Mouse (Mus musculus) lung, embryonic 14.5 days (tissue): ENCODE measurements around the gene Emg1. TPM values are rescaled to one million over a fixed set of nuclear protein-coding genes. Genes with fewer than 3 reads are reported as not detected.

ENCODE experiments used
- ATAC-seq: fragments of 200-750 bp; cut with Nextera tagmentation; 2 replicates; pipeline ENCODE4 v1.8.0; 2017; ENCODE audit warnings: mild to moderate bottlenecking, moderate TSS enrichment, moderate library complexity; ENCODE audit not compliant: insufficient read depth
- DNase-seq: peaks from one replicate; pipeline ENCODE4 v3.0.0-alpha.2; 2015
- H3K27ac ChIP-seq: fragments of 300-500 bp; sonication (generic); 2 replicates; pipeline ENCODE4 v1.5.1; 2014; ENCODE audit warnings: low read depth, mild to moderate bottlenecking, moderate library complexity
- H3K27me3 ChIP-seq: fragments of 300-500 bp; sonication (generic); 2 replicates; pipeline ENCODE4 v1.6.1; 2014; ENCODE audit warnings: low read length, control low read depth; ENCODE audit not compliant: insufficient read depth
- H3K36me3 ChIP-seq: fragments of 300-500 bp; sonication (generic); 2 replicates; pipeline ENCODE4 v1.6.1; 2014; ENCODE audit warnings: control low read depth; ENCODE audit not compliant: insufficient read depth
- H3K4me1 ChIP-seq: fragments of 300-500 bp; sonication (generic); 2 replicates; pipeline ENCODE4 v1.6.1; 2014; ENCODE audit warnings: antibody characterized with exemption, control low read depth; ENCODE audit not compliant: insufficient read depth
- H3K4me2 ChIP-seq: fragments of 300-500 bp; sonication (generic); 2 replicates; pipeline ENCODE4 v1.6.1; 2014; ENCODE audit warnings: mild to moderate bottlenecking
- H3K4me3 ChIP-seq: fragments of 300-500 bp; sonication (generic); 2 replicates; pipeline ENCODE4 v1.5.1; 2014; ENCODE audit warnings: low read depth, low read length
- H3K9ac ChIP-seq: fragments of 300-500 bp; sonication (generic); 2 replicates; pipeline ENCODE4 v1.6.1; 2014
- H3K9me3 ChIP-seq: fragments of 300-500 bp; sonication (generic); 2 replicates; pipeline ENCODE4 v1.6.1; 2016; ENCODE audit warnings: low read depth, low read length, control low read depth
- CTCF ChIP-seq: IDR thresholded peaks from 2 replicates; pipeline ENCODE4 v1.5.1; 2016; ENCODE audit warnings: antibody characterized with exemption, low read depth
- WGBS: fragments of 180-500 bp; shearing (Covaris S2); extraction: QIAGEN DNeasy Blood & Tissue Kit; methylation state at CpG from one replicate; pipeline ENCODE4 v1.1.7; 2014; 5-methylcytosine and 5-hydroxymethylcytosine counted together
- polyA plus RNA-seq: library from polyadenylated mRNA; unstranded; fragments of >200 nt; fragmentation: Nextera tagmentation; extraction: Ambion mirVana; gene quantifications from 2 replicates; pipeline ENCODE4 v1.2.1, GENCODE M21; 2014

Gene Emg1
- polyA plus RNA-seq, 1 experiment from 2014 or later: 228 TPM

DNA sequence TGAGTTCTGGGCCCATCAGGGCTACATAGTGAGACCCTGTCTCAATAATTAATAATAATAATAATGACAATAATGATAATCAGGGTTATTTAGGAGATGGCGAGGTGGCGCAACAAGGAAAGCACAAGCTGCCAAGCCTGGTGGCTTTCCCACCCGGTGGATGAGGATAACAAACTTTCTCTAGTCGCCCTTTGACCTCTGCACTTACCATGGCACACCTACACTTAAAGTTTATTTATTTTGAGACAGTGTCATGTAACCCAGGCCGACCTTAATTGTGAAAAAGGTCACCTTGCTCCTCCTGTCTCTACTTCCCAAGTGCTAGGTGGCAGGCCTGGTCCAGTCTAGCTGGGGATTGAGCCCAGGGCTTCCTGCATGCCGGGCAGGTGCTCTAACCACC, 13.2 kb downstream of the Emg1 start:
- DNase-seq: no peak
- WGBS: 63% methylated on average over 6 of the region's 6 CpGs
- Histone ChIP-seq H3K4me3 (no peak overlapping the region), H3K4me1 (peaks cover 11% of the 10 kb centered on the region; the same call in 1 of the 2 replicates), H3K36me3 (peaks cover 41% of the 10 kb centered on the region), H3K27me3 (no peaks in the 10 kb centered on the region), H3K9me3 (no peaks in the 10 kb centered on the region), H3K27ac (no peak overlapping the region), H3K4me2 (no peak overlapping the region), H3K9ac (no peak overlapping the region)
- TF ChIP-seq CTCF: no peak
- no peak for ATAC-seq

DNA sequence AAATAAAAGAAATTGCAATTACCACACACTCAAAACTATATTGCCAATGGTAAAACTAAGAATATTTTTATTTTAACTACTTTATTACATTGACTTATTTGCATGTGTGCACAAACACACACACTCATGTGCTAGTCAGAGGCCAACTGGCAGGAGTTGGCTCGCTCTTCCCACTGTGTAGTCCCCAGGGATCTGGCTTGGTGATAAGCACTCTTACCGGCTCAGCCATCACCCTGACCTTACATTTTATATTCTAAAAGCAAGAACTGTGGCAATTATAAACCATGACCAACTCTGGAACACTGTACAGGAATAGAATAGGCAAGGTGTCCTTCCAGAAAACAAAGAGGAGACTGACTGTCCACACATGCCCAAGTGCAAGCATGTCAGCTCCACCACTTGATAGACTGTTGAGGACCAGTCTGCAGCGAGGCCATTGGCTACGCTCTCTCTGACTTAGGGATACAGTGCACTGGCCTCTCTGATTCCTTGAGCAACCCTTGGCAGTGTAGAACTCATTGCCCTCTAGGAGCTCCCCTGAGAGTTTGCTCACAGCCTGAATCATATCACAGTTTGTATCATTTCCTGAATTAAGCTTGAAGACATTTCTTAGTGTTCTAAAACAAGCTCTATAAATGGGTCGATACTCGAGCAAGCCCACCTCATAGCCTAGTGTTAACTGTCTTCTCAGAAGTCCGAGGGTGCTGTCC, 15.4 kb downstream of the Emg1 start:
- Histone ChIP-seq H3K9me3 (no peaks in the 10 kb centered on the region), H3K9ac (no peak overlapping the region), H3K36me3 (peaks cover 20% of the 10 kb centered on the region), H3K4me1 (peaks cover 15% of the 10 kb centered on the region), H3K4me3 (no peak overlapping the region), H3K4me2 (no peak overlapping the region), H3K27me3 (no peaks in the 10 kb centered on the region), H3K27ac (no peak overlapping the region)
- ATAC-seq (no peak), DNase-seq (no peak)
- no peak for TF ChIP-seq CTCF
- 85% methylated on average over 7 of the region's 7 CpGs for WGBS

DNA sequence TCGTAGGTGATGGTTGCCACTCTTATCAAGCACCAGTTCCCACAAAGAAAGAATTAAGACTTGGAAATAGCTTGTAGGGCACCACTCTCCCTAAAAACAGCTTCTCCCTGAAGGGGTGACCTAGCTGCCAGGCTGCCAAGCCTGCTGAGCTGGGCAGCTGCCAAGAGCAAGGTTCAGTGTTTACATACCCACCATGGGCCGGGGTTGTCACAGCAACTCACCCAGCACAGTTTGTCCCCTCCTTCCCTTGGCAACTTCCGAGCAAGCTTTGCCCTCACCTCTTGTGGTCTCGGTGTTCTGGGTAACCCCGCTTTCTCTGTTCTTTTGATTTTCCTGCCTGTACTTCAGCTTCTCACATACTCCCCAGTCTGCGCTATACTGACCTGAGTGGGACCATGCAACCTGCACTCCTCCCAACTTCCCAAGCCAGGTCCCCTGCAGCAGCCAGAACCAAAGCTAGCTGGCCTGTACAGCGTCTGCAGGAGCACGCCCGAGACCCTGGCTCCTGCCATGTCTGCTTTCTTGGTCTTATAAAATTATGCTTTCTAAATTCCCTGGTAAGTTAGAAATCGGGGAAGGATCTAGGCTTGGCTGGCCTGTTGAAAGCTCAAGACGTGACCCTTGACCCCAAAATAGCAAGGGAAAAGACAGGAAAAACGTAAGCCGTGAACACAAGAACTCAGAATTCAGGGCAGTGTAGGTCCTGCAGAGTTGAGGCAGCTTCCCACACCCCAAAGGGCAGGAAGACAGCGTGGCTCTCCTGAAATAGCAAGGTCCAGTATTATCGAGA, 17.6 kb downstream of the Emg1 start:
- Histone ChIP-seq H3K27ac (peak overlapping the region; percentile 78), H3K9ac (0 out of 2 replicates have a peak overlapping the region, but pooled peaks have one; percentile 29), H3K9me3 (no peaks in the 10 kb centered on the region), H3K27me3 (no peaks in the 10 kb centered on the region), H3K4me3 (no peak overlapping the region), H3K36me3 (no peaks in the 10 kb centered on the region; the same call in 1 of the 2 replicates), H3K4me2 (0 out of 2 replicates have a peak overlapping the region, but pooled peaks have one; percentile 15), H3K4me1 (peaks cover 15% of the 10 kb centered on the region)
- peak; percentile 66 for DNase-seq
- WGBS: 67% methylated on average over 15 of the region's 15 CpGs
- no peak for TF ChIP-seq CTCF
- peak; percentile 81 for ATAC-seq

DNA sequence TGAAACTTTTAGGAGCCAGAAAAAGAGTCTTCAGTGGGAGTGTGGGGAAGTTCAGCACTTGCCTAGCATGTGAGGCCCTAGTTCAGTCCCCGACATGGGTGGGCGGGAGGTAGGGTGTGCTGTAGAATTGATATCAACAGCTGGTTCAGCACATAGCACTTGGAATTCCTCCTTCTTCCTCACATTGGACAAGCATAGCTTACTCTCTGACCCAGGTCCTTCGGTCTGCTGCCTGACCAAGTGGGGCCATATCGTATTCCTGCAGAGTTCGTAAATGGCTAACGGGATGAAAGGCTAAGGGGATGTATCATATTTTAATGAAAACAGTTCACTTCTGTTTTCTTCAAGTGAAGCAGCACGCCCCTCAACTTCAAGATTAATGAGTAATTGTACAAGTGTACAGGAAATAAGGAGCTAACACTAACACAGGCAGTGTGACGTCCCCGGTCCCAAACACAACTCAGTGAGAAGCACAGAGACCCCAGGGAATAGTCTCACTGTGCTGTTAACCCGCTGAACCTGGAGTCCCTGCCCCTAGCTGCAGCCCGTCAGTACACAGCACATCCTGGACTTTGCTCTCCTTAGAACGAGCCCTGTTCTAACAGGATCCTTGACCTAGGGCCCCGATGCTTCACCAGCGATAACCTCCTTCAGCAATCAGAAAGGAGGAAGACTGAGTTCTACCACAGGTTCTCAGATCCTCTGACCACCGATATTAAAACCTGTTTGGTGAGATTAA, 18.6 kb downstream of the Emg1 start:
- no peak for ATAC-seq
- WGBS: 55% methylated on average over 15 of the region's 15 CpGs
- DNase-seq: no peak
- Histone ChIP-seq H3K9ac (no peak overlapping the region), H3K27ac (peak overlapping the region; percentile 78), H3K27me3 (no peaks in the 10 kb centered on the region), H3K4me3 (no peak overlapping the region), H3K4me1 (peaks cover 15% of the 10 kb centered on the region), H3K4me2 (no peak overlapping the region), H3K36me3 (no peaks in the 10 kb centered on the region; the same call in 1 of the 2 replicates), H3K9me3 (no peaks in the 10 kb centered on the region)
- TF ChIP-seq CTCF: no peak

DNA sequence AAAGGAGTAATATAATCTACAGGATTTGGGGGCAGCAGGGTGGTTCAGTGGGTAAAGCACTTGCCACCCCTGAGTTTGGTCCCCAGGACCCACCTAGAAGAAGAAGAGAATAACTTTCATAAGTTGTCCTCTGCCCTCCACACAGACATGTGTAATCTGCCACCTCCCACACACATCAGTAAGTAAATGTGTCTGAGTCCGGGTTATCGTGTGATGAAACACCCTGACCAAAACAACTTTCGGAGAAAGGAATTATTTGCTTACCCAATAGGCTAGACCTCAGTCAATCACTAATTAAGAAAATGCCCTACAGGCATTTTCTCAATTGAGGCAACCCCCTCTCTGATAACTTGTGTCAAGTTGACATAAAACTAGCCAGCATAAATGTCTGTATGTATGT, 21.5 kb downstream of the Emg1 start:
- TF ChIP-seq CTCF: no peak
- H3K27ac ChIP-seq: no peak overlapping the region
- peaks cover 15% of the 10 kb centered on the region for H3K4me1 ChIP-seq
- no peaks in the 10 kb centered on the region for H3K27me3 ChIP-seq
- no peaks in the 10 kb centered on the region for H3K9me3 ChIP-seq
- no peaks in the 10 kb centered on the region for H3K36me3 ChIP-seq
- no peak overlapping the region for H3K9ac ChIP-seq
- no peak overlapping the region for H3K4me2 ChIP-seq
- WGBS: 90% methylated on average over 3 of the region's 3 CpGs
- no peak for DNase-seq
- ATAC-seq: no peak
- H3K4me3 ChIP-seq: no peak overlapping the region

DNA sequence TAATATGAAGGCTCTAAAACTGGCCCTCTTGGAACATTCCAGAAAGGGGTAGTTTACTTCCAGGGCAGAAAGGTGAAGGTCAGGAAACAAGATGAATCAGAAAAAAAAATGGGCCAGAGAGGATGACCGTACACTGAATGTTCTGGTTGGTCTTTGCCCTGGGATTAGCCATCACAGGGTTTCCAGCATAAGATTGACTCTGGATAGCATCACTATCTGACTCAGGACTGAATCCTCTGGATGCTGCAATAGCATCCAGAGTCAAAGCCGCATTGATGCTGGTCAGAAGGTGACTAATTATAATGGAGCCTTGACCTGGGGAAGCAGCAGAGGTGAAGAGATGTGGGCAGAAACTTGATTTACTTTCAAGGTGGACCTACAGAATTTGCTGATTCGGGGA, 23.0 kb downstream of the Emg1 start:
- ATAC-seq: no peak

More for the DNA sequence above, 23.0 kb downstream of the Emg1 start:
- no peak for DNase-seq
- Histone ChIP-seq H3K27me3 (no peaks in the 10 kb centered on the region), H3K9ac (no peak overlapping the region), H3K4me3 (no peak overlapping the region), H3K4me1 (peaks cover 6% of the 10 kb centered on the region; the same call in 1 of the 2 replicates), H3K9me3 (no peaks in the 10 kb centered on the region), H3K27ac (no peak overlapping the region), H3K4me2 (no peak overlapping the region), H3K36me3 (no peaks in the 10 kb centered on the region)
- 91% methylated on average over 3 of the region's 3 CpGs for WGBS
- no peak for TF ChIP-seq CTCF
